Mouse (Mus musculus): ENCODE data around the gene Def6. TPM values are rescaled to one million over a fixed set of nuclear protein-coding genes. Genes with fewer than 3 reads are reported as not detected.
A peak's percentile ranks its signal among the peaks of the same experiment; 100 is the strongest.

The Def6 gene
- polyA plus RNA-seq, 1 experiment from 2014 or later, result 3.0 TPM

DNA sequence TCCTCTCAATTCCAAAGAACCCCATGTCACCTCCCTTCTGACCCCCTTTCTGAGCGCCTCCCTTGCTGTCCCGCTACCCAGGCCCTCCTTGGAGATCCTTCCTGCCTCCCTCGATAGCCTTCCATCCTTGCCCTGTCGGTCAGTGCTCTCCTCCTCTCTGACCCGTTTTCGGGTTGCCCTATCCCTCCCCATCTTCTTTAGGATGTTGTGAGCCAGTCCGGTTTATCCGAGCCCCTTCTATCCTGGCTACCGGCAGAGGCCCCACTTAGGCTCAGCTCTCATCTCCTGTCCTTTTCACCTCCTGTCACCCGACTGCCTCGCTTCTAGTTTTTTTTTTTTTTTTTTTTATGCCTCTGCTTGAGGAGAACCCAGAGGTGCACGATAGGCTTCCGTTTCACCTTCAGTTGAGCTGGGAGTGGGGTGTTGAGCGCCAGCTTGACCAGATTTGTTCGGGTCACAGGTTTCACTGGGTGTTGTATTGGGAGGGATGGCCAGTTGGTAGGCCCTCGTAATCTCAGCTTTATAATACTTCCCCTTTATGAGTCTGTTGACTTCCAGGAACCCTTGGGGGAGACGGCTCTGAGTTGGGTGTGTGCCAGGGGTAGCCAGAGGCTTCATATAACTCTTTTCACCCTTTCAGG is 25.6 kb downstream of the Def6 start:
- Histone ChIP-seq H3K36me3 (ENCODE audit: control insufficient read depth, insufficient read depth, low read length) (no peaks in the 10 kb centered on the region), H3K4me2 (ENCODE audit: low read depth, low read length) (peak overlapping the region; percentile 79), H3K9ac (ENCODE audit: low read depth, low read length) (peak overlapping the region; percentile 92), H3K4me3 (ENCODE audit: low read length) (peak overlapping the region; percentile 85), H3K27me3 (replicated peaks; ENCODE audit: control insufficient read depth, insufficient read depth, low read length) (no peaks in the 10 kb centered on the region), H3K4me1 (ENCODE audit: control insufficient read depth, insufficient read depth, low read length) (peaks cover 19% of the 10 kb centered on the region), H3K27ac (ENCODE audit: low read length) (peak overlapping the region; percentile 84), H3K9me3 (ENCODE audit: control insufficient read depth, low read length) (no peaks in the 10 kb centered on the region)
- peak; percentile 43 for ATAC-seq
- 5% methylated on average over 17 of the region's 17 CpGs for WGBS

DNA sequence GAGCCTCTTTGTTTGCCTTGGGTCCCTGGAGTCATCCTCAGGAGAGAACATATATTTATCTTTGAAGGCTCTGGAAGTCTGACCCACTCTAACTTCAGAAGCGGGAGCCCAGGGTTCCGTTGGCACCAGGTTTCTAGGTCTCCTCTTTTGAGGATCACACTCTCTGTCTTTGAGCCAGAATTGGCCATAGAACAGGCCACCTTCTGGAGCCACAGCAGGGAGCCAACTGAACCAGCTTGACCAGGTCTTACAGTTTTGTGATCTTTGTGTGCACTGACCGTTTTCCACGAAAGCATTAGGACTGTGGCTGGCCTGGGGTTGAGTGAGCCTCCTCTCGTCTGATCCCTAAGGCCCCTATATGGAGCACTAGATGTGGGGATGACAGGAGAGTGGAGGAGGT is 27.1 kb downstream of the Def6 start:
- WGBS, result 89% methylated on average over 5 of the region's 5 CpGs
- Histone ChIP-seq H3K4me2 (ENCODE audit: low read depth, low read length) (no peak overlapping the region), H3K27me3 (replicated peaks; ENCODE audit: control insufficient read depth, insufficient read depth, low read length) (no peaks in the 10 kb centered on the region), H3K9me3 (ENCODE audit: control insufficient read depth, low read length) (no peaks in the 10 kb centered on the region), H3K36me3 (ENCODE audit: control insufficient read depth, insufficient read depth, low read length) (no peaks in the 10 kb centered on the region), H3K27ac (ENCODE audit: low read length) (no peak overlapping the region), H3K9ac (ENCODE audit: low read depth, low read length) (no peak overlapping the region), H3K4me1 (ENCODE audit: control insufficient read depth, insufficient read depth, low read length) (peaks cover 19% of the 10 kb centered on the region), H3K4me3 (ENCODE audit: low read length) (no peak overlapping the region)
- no peak for ATAC-seq

DNA sequence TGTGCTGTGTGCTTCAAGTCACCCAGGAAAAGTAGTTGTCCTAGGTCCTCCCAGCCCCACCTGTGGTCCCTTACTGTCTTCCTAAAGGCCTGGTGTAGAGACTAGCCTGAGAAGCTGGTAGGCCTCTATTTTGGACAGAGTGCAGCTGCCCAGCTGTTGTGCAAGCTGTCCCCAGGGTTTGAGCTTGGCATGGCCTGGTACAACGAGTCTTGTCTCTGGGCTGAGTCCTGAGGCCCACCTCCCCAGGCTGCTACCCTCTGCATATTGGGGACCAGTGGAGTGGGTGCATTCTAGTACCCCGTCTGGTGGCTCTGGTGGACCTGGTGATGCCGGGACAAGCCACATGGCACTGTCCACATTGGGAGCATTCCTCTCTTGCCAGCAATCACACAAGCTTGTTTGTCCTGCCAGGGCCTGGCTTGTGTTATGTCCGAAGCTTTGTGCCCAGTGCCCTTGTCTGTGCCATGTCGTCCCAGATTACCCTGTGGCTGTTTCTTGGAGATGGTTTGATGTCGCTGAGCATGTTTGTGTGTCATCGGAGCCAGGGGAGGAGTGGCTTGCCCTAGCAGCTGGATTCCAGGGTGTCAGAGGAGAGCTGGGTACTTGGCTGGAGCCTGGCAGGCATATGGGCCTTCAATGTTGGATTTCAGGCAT is 28.5 kb downstream of the Def6 start:
- peaks cover 12% of the 10 kb centered on the region for H3K4me1 ChIP-seq (ENCODE audit: control insufficient read depth, insufficient read depth, low read length)
- no peaks in the 10 kb centered on the region for H3K27me3 ChIP-seq (replicated peaks; ENCODE audit: control insufficient read depth, insufficient read depth, low read length)
- peaks cover 3% of the 10 kb centered on the region; the same call in 1 of the 2 replicates for H3K36me3 ChIP-seq (ENCODE audit: control insufficient read depth, insufficient read depth, low read length)
- H3K4me2 ChIP-seq (ENCODE audit: low read depth, low read length), result no peak overlapping the region
- H3K9ac ChIP-seq (ENCODE audit: low read depth, low read length), result no peak overlapping the region
- H3K27ac ChIP-seq (ENCODE audit: low read length), result no peak overlapping the region
- WGBS, result 81% methylated on average over 7 of the region's 7 CpGs
- no peak for ATAC-seq
- H3K4me3 ChIP-seq (ENCODE audit: low read length), result no peak overlapping the region
- H3K9me3 ChIP-seq (ENCODE audit: control insufficient read depth, low read length), result no peaks in the 10 kb centered on the region

GRCm38 (mm10) chr17:28236636-28237015 is 29.0 kb downstream of the Def6 start:
- peaks cover 3% of the 10 kb centered on the region; the same call in 1 of the 2 replicates for H3K36me3 ChIP-seq (ENCODE audit: control insufficient read depth, insufficient read depth, low read length)
- WGBS, result 78% methylated on average over 4 of the region's 4 CpGs
- H3K4me1 ChIP-seq (ENCODE audit: control insufficient read depth, insufficient read depth, low read length), result peaks cover 12% of the 10 kb centered on the region
- H3K27ac ChIP-seq (ENCODE audit: low read length), result no peak overlapping the region
- H3K9me3 ChIP-seq (ENCODE audit: control insufficient read depth, low read length), result no peaks in the 10 kb centered on the region
- ATAC-seq, result no peak
- H3K4me3 ChIP-seq (ENCODE audit: low read length), result no peak overlapping the region
- H3K27me3 ChIP-seq (replicated peaks; ENCODE audit: control insufficient read depth, insufficient read depth, low read length), result no peaks in the 10 kb centered on the region
- no peak overlapping the region for H3K4me2 ChIP-seq (ENCODE audit: low read depth, low read length)
- H3K9ac ChIP-seq (ENCODE audit: low read depth, low read length), result no peak overlapping the region

GRCm38 (mm10) chr17:28237362-28237761 is 29.8 kb downstream of the Def6 start:
- WGBS, result 78% methylated on average over 5 of the region's 5 CpGs

DNA sequence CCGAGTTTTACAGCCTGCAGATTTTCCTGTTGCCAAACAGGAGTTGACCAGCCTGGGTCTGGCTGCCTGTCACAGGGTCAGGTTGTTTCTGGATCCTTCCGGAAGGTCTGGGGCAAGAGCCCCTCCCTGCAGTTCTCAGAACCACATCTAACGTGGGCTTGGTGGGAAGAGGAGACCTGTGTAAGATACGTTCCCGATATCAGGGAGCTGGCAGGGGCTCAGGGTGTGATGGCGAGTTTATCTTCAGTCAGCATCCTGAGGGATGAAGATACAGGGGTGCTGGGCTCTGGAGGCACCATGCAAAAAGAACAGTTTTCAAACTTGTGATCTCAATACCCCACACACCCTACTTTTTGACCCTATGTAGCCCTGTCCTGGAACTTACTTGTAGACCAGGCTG is 30.3 kb downstream of the Def6 start:
- Histone ChIP-seq H3K36me3 (ENCODE audit: control insufficient read depth, insufficient read depth, low read length) (peaks cover 3% of the 10 kb centered on the region; the same call in 1 of the 2 replicates), H3K27me3 (replicated peaks; ENCODE audit: control insufficient read depth, insufficient read depth, low read length) (no peaks in the 10 kb centered on the region), H3K9ac (ENCODE audit: low read depth, low read length) (no peak overlapping the region), H3K27ac (ENCODE audit: low read length) (no peak overlapping the region), H3K4me1 (ENCODE audit: control insufficient read depth, insufficient read depth, low read length) (peaks cover 9% of the 10 kb centered on the region), H3K4me3 (ENCODE audit: low read length) (no peak overlapping the region), H3K4me2 (ENCODE audit: low read depth, low read length) (no peak overlapping the region), H3K9me3 (ENCODE audit: control insufficient read depth, low read length) (no peaks in the 10 kb centered on the region)
- 82% methylated on average over 6 of the region's 6 CpGs for WGBS
- ATAC-seq, result no peak

More at GRCm38 (mm10) chr17:28237362-28237761, 29.8 kb downstream of the Def6 start:
- H3K9me3 ChIP-seq (ENCODE audit: control insufficient read depth, low read length), result no peaks in the 10 kb centered on the region
- peaks cover 9% of the 10 kb centered on the region for H3K4me1 ChIP-seq (ENCODE audit: control insufficient read depth, insufficient read depth, low read length)
- ATAC-seq, result no peak
- H3K9ac ChIP-seq (ENCODE audit: low read depth, low read length), result no peak overlapping the region
- H3K27ac ChIP-seq (ENCODE audit: low read length), result no peak overlapping the region
- no peak overlapping the region for H3K4me3 ChIP-seq (ENCODE audit: low read length)
- peaks cover 3% of the 10 kb centered on the region; the same call in 1 of the 2 replicates for H3K36me3 ChIP-seq (ENCODE audit: control insufficient read depth, insufficient read depth, low read length)
- no peaks in the 10 kb centered on the region for H3K27me3 ChIP-seq (replicated peaks; ENCODE audit: control insufficient read depth, insufficient read depth, low read length)
- no peak overlapping the region for H3K4me2 ChIP-seq (ENCODE audit: low read depth, low read length)

- Histone ChIP-seq H3K36me3 (ENCODE audit: control insufficient read depth, insufficient read depth, low read length) (peaks cover 3% of the 10 kb centered on the region; the same call in 1 of the 2 replicates), H3K4me3 (ENCODE audit: low read length) (no peak overlapping the region), H3K27ac (ENCODE audit: low read length) (no peak overlapping the region), H3K9me3 (ENCODE audit: control insufficient read depth, low read length) (no peaks in the 10 kb centered on the region), H3K27me3 (replicated peaks; ENCODE audit: control insufficient read depth, insufficient read depth, low read length) (no peaks in the 10 kb centered on the region), H3K4me1 (ENCODE audit: control insufficient read depth, insufficient read depth, low read length) (peaks cover 6% of the 10 kb centered on the region), H3K9ac (ENCODE audit: low read depth, low read length) (no peak overlapping the region), H3K4me2 (ENCODE audit: low read depth, low read length) (no peak overlapping the region)
- 93% methylated on average over 5 of the region's 5 CpGs for WGBS
- ATAC-seq, result no peak
These were observed 33.3 kb downstream of the Def6 start for GRCm38 (mm10) chr17:28240846-28241245.

DNA sequence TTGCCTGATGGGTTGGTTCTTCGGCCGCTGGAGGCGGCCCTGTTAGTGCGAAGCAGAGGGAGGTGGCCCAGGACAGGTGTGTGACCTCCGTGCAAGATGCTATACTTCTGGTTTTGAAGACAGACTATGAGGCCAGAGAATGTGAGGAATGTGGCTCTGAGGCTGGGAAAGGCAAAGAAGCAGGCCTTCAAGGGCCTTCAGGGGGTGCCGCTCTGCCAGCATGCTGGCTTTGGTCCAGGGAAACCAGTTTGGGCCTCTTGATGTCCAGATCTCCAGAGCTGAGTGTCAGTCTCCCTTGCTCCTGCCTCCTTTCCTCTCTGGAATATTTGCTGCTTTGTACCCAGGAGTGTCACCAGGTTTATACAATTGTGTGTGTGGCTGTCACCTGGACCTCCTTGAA is 34.7 kb downstream of the Def6 start:
- ATAC-seq, result no peak
- Histone ChIP-seq H3K4me3 (ENCODE audit: low read length) (no peak overlapping the region), H3K9ac (ENCODE audit: low read depth, low read length) (no peak overlapping the region), H3K4me2 (ENCODE audit: low read depth, low read length) (no peak overlapping the region), H3K27me3 (replicated peaks; ENCODE audit: control insufficient read depth, insufficient read depth, low read length) (no peaks in the 10 kb centered on the region), H3K9me3 (ENCODE audit: control insufficient read depth, low read length) (no peaks in the 10 kb centered on the region), H3K27ac (ENCODE audit: low read length) (no peak overlapping the region), H3K36me3 (ENCODE audit: control insufficient read depth, insufficient read depth, low read length) (peaks cover 3% of the 10 kb centered on the region; the same call in 1 of the 2 replicates), H3K4me1 (ENCODE audit: control insufficient read depth, insufficient read depth, low read length) (peaks cover 8% of the 10 kb centered on the region)
- 81% methylated on average over 6 of the region's 6 CpGs for WGBS

- 88% methylated on average over 6 of the region's 6 CpGs for WGBS
- Histone ChIP-seq H3K9ac (ENCODE audit: low read depth, low read length) (no peak overlapping the region), H3K36me3 (ENCODE audit: control insufficient read depth, insufficient read depth, low read length) (peaks cover 3% of the 10 kb centered on the region; the same call in 1 of the 2 replicates), H3K27ac (ENCODE audit: low read length) (no peak overlapping the region; the same call in 1 of the 2 replicates), H3K9me3 (ENCODE audit: control insufficient read depth, low read length) (no peaks in the 10 kb centered on the region), H3K4me1 (ENCODE audit: control insufficient read depth, insufficient read depth, low read length) (peaks cover 14% of the 10 kb centered on the region), H3K4me2 (ENCODE audit: low read depth, low read length) (no peak overlapping the region), H3K4me3 (ENCODE audit: low read length) (no peak overlapping the region), H3K27me3 (replicated peaks; ENCODE audit: control insufficient read depth, insufficient read depth, low read length) (no peaks in the 10 kb centered on the region)
- no peak; the same call in 1 of the 2 replicates for ATAC-seq
These were observed 36.6 kb downstream of the Def6 start for GRCm38 (mm10) chr17:28244214-28244613.
